Mouse (Mus musculus) layer of hippocampus, postnatal 10 days (tissue): ENCODE measurements around the gene Topaz1. TPM values are rescaled to one million over a fixed set of nuclear protein-coding genes. Genes with fewer than 3 reads are reported as not detected.

Experiments used
- DNase-seq, 2 experiments: peaks; one replicate each; pipeline ENCODE4 v3.0.0; 2021; ENCODE audit warnings: low spot score in 2 of 2
- long read RNA-seq: library from polyadenylated mRNA; stranded (forward); transcript quantifications from one replicate; pipeline ENCODE4 v2.0.0, GENCODE M21; 2023
- total RNA-seq, 2 experiments: library from RNA; stranded (reverse); gene quantifications; 2 replicates each; pipeline ENCODE4 v1.2.3; 2021

Gene Topaz1
- total RNA-seq, result not detected
- long read RNA-seq, result 0 reads

DNA sequence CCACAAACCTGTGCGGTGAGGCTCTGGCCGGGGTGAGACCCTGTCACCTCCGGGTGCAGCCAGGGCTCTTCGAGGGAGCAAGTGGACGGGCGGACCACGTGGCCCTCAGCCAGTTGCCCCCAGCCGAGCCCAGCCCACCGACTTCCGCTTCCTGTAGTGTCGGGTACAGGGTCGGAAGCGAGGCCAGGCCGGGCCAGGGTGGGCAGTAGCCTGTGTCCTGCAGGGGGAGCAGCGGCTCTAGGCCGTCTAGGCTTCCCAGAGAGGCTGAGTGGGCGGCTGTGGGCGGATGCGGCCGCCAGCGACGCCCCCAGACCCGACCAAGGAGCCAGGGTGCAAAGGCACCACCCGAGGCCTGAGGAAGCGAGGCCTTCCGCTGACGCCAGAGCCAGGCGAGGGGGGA is at the start of gene Topaz1:
Gene Topaz1 (plus strand): TSS at position 287 of the 400 bp plus-strand sequence.
- no peak for DNase-seq

DNA sequence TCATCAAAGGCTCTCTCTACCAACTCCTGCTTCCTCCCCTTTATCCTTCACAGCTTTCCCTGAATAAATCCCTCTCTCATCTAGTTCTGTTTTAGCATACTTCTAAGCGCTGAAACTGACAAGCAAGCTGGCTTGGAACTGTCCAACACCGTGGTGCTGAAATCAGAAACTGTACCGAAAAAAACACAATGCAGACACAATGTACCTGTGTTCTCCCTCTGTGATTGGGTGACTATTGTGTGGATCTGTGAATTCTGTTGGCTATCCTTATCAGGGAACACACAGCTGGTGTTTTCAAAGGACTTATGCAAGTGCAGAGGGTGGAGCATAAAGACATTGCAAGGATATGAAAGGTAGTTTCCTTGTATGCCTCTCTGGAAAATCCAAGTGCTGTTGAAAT is 45.3 kb upstream of the Topaz1 start:
- no peak for DNase-seq

DNA sequence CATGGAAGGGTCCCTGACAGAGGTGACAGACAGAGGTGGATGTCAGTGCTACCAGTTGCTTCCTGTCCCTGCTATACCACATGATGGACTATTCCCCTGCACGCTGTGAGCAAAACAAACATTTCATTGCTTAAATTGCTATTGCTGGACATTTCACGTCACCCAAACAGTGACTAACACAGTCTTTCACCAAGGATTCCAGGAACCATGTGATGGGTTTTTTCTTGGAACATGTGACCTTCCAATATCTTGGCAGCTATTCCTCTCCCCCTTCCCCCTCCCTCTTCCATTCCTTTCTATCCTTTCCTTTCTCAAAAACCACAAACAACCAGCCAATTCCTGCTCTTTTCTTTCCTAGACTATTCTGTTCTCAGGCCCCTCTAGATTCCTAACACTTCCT is 33.3 kb upstream of the Topaz1 start:
- no peak for DNase-seq

DNA sequence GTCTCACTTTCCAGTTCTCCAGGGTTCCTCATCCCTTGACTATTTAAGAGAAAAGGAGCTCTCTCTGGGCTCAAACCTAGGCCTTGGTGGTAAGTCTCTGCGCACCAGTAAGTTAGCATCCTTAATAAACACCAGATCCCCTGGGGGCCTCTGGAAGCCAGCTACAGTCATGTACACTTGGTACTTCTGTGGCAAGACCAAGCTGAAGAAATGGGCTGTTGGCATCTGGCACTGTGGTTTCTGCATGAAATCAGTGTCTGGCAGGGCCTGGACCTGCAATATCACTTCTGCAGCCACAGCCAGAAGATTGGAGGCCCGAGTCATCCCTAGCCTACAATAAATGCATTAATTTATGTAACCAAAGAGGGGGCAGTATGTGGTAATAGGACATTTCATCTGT is 32.1 kb upstream of the Topaz1 start:
- no peak for DNase-seq

DNA sequence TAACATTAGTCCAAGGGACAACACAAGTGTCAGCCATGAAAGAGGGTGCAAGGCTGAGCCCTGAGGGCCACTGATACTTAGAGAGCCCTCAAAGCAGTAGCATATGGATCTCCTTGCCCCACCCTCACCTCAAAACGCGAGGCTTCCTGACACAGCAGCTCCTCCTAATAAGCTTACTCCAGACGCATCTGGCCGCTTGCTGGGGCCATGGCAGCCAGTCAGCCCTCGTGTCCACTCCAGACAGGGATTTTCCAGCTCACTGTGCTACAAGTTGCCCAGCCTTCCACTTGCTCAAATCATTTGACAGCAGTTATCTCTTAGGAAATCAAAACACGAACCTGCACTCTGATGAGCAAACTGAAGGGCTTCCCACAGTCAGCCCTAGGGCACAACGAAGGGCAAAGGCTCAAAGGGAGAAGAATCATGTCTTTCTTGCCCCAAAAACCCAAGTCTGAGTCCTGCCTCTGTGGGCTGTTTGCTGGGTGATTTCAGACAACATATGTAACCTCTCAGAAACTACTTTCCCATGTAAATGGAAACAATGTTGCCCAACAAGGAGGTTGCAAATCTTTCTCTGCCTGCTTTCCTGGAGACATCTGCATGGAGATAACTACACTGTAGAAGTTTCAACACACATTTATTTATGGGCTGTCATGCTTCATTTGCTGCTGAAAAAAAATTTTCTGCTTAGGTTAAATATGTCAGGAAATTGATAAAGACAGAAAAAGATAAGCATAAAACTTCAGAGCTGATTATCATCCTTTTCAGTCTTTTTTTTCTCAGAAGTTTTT is 30.8 kb upstream of the Topaz1 start:
- no peak for DNase-seq

DNA sequence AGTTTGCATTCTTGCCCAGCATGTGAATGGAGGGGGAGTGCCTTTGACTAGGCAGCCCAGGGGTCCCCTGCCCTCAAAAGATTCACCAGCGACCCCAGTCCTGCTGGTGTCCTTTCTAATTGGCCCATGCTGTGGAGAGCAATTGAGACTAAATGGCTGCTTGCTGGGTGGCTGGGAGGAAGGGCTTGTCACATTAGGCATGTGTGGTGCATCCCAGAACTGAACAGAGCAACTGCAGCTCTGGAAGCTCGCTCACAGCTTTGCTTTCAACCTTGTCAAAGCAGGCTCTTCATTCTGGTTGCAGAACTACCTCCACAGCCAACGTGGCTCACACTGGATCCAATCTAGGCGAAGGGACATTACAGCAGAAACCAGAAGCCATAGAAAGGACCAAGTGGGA is 24.9 kb upstream of the Topaz1 start:
- DNase-seq, result no peak

DNA sequence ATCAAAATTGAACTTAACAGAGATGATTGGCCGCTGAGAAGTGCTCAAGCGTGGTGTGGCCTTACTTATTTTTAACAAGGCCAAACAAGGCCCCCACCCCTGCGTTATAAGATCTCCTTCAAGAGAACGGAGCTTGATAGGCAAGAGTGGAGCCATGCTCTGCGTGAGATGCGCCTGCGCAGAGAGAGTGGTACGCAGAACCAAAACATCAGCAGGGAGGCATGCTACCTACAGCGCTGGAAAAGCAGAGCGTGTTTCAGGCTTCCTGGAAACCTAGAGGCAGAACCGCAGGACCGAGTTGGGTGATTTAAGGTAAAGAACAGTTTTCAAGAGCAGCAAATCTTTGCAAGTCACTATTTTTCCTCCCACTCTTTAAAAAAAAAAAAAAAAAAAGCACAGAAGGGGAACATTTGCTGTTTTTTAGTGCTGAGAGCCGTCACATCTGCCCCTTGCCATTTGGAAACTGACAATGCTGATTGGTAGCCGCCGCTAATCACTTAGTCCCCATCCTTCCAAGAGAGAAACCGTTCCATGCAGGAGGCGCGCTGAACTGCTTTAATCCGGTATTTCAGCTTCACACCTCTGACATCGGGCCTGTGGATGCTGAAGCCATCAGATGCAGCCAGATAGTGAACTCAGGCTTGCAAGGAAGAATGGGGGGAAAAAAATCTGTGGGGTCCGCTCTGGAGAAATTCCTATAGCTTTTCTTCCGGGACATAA is 21.9 kb upstream of the Topaz1 start:
- DNase-seq, result peak in 1 of 2 experiments; percentile 34

DNA sequence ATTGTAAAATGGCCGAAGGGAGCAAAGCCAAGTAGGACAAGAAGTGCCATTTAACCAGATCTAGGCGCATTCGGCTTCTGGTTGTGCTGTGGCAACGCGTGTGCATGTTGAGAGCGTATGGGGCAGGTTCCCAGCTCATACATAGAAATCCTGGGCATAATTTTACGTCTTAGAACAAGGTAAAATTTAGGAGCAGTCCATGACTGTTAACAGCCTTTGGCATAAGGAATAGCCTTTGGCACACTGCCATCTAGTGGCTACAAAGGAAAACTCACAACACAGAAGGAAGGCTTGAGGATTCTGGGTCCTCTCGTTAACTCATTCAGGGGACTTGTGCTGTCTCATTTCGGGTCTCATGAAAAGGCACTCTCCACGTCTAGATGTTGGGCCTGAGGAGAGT is 17.6 kb upstream of the Topaz1 start:
- peak; percentile 63 to 70 for DNase-seq

DNA sequence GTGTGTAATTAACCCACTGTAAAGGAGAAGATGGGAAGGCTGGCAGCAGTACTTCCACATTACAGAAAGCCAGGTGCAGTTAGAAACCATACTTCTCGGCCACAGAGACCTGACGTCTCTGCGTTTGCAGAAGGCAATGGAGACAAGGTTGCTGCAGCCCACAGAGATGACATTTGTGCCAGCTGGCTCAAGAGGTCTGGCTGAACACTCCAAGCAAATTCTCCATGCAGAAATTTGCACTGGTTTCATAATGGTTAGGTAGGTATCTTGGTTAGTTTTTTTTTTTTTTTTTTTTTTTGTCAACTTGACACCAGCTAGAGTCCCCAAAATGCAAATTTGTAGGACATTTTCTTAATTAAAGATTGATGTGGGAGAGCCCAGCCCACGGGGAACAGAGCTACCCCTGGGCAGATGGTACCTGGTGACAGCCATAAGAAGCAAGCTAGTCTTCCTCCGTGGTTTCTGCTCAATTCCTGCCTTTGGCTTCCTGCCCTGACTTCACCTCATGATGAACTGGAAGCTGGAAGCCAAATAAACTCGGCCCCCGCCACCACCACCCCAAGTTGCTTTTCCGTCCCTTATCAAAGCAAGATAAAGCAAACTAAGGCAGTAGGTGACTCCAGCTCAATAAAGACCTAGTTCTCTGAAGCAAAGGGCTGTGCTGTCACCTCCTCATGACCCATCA is 14.9 kb upstream of the Topaz1 start:
- no peak for DNase-seq

DNA sequence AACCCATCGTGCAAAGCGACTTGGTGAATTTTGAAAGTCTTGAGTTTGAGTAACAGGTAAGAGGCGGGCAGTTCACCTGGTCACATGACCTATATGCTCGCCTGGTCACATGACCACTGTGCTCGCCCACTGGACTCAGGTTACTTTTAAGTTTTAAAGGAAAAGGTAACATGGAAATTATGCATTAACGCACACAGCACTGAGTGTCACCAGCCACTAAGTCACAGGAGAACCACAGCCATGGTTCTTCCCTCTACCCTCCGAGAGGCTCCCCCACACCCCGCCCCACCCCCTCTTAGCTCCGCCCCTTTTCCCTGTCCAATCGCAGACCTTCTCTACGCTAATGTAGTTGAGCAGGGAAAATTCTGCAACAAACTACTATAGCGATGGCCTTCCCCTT is 13.9 kb upstream of the Topaz1 start:
- DNase-seq, result no peak

DNA sequence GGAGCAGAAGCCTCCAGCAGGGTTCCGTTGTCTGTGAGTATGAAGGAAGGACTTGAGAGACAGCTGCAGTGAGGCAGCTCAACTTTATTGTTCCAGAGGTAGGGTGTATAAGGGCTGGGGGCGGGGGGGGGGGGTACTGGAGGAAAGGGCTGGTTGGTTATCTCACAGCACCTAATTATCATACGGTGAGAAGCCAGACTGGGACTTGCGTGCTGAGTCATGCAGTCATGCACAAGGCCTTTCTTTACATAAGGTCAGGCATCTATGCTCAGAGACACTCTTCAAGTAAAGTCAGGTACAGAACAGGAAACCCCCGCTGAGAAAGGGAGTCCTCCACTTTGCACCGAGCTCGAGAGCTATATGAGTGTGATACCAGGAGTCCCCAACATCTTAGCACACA is 12.2 kb upstream of the Topaz1 start:
- no peak for DNase-seq

DNA sequence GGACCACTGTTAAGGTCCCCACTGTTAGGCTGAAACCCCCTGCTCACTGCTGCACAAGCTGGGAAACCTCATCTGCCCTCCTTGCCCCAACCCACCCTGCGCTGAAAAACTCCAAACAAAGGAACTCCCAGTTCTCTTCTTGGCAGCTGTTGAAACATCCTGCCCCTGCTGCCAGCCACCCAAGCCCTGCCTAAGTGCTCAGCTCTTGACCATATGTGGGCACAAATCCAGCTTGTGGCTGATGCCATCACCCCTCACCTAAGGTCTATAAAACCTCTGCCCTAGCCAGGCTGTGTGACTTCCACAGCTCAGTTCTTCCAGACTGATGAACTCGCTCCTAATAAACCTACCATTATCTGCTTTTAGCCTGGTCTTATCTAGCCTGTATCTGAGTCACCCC is 11.1 kb upstream of the Topaz1 start:
- DNase-seq, result no peak

DNA sequence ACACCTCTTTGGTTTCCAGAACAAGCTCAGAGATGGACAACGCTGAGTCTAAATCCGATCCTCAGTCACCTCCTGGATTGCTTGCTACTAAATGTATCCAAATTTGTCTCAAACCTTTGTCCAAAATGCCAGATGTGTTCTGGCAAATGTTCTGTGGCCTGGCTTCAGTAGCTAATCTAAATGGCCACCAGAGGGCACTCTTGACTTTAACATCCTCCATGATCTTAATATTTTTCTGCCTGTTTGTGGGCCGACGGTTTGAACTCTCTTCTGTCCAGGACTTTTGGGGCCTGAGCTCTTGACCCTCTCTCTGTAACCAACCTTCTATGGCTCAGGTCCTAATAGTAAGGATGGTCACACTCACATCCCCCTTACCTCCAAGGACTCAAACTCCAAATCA is 10.4 kb upstream of the Topaz1 start:
- peak; percentile 46 to 56 for DNase-seq

DNA sequence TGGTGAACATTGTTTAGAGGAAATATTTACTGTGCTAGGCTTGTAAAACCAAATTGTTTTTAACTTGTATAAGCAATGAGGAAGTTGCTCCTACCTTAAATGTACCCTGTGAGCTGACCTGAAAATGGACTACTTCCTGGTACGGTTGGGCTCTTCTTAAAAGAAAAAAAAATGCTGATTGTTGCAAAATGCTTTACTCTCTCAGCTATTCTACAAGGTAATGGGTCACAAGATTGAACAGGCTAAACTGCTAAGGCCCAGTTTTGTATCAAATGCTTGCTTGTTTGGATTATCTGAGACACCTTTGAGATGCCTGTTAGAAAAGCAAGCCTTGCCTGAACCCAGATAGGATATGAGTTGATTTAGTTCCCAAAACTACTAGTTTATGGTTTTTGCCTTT is 1.3 kb upstream of the Topaz1 start:
- no peak for DNase-seq

DNA sequence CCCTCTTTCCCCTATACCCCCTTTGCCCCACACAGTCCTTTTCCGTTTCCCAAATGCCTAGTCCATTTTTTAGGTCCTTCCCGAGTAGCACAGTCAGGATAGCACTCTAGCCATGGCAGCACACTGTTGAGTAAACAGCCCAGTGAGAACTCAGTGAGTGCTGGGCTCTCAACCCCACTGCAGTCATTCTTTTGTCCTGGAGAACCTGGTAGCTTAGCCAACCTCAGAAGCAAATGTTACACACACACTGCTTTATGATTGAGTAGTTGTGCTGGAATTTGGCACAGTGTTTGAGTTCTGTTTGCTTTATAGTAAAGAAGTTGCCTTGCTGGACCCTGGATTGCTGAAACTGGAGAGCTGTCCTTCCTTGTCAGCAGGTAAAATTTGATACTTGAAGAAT is 10.5 kb downstream of the Topaz1 start:
- no peak for DNase-seq

DNA sequence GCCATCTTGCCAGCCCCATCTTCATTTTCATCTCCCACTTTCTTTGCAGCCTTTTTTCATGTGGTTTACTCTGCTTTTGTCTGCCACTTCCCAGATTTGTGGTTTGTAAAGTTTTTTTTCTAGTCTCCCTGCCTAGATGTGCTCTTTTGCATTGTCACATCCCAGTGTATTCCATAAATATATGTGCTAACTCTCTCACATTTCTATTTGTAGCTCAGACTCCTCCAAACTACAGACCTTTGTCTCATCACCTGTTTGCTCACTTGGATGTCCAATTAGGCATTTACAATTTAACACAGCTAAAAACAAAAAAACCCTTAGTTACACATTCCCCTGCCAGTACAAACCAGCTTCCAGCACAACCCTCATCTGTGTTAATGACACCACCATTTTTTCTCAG is 13.0 kb downstream of the Topaz1 start:
- no peak for DNase-seq

DNA sequence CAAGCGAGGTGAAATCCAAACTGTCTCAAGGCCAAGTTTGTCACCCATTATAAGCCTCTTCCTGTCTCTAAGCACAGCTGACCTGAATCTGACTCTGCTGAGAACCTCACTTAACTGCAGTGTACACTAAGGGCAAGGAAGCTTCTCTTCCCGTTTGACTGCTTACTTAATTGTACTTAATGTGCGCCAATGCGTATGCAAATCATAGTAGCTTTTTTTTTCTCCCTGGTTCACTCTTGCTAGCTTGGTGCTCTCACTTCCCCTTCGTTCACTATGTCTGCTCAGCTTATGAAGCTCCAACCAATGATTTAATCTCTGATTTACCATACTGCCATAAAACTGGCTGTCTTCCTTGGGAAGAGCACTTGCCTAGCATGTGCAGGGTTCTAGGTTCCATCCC is 38.1 kb downstream of the Topaz1 start:
- DNase-seq, result no peak

DNA sequence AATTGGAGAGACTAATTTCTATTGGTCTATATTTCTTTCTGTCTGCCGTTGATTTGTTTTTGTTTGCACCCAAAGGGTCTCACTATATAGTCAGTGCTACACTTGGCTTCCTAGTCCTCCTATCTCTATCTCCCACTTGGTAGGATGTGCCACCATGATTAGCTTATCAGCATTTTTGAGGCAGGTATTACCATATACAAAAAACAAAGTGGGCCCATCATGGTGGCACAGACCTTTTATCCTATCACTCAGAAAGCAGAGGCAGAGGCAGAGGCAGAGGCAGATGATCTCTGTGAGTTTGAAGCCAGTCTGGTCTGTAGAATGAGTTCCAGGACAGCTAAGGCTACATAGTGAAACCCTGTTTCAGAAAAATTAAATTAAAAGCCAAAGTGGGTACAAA is 39.4 kb downstream of the Topaz1 start:
- no peak for DNase-seq

DNA sequence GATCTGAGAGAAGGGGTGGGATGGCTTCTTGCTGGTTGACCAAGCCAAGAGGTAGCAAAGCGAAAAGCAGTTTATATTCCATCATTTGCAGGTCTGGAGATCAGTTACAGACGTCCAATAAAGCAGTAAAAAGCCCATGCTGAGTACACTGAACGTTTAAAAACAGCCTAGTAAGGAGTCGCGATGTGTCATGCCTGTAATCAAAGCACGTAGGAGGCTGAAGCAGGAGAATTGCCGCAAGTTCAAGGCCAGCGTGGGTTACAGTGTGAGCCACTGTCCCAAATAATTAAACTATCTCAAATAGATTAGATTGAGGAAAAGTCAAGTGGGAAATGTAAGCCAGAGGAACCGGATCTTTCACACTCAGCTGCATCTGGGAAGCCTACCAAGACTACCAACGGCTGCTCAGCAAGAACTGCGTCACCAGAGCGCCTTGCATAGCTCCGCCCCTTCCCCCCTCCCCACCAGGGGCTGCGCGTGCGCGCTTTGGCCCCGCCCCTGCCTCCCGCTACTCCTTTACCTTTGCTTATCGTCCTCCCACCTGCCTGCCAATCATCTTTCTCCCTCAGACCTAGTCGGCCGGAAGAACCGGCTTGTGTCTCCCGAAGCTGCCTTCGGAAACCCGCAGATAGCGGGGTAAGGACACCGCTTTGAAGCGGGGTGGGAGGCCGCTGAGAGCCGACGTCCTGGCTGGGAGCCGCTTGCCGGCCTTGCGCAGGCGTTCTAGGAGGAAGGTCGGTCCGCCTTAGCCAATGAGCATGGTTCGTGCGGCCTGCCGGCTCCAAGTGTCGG is 58.1 kb downstream of the Topaz1 start, which contains the start of gene Tcaim:
Gene Tcaim (plus strand): TSS at position 487 of the 792 bp plus-strand sequence.
- DNase-seq, result peak; percentile 88 to 93

DNA sequence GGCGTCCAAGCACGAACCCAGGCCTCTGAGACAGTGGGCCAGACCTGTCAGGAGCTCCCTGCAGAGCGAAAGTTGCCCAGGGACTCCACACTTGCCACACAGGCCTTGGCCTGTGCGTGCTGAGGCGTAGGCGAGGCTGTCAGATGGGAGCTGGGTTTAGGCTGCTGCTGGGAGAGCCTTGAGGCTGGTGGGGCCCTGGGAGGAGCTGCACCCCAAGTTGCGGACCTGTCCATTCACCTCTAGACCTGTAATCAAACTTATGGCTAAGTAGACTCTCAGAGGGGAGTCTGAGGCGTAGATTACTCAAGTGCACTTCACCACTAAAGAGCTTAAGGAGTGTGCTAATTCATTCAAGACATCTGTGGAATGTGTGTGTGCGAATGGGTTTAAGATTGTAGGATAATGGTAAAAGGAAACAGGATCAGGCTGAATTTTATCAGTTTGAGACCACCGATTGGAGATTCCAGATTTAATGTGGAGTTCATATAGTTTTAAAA is 58.7 kb downstream of the Topaz1 start:
- DNase-seq, result no peak

DNA sequence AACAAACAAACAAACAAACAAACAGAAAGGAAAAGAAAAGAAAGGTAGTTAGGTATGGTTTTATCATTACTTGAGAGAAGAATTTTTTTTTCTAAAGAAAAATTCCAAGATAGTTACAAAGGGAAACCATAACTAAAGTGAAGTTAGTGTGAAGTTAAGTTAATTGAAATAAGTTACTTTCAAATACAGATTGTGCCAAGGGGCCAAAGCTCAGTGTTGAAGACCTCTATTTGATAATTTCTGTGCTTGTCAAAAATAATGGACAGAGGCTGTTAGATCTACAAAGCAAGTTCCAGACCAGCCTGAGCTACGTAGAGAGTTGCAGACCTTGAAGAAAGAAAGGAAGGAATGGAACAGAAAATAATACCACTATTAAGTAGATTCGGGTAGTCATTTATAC is 60.0 kb downstream of the Topaz1 start:
- DNase-seq, result no peak
